Mouse (Mus musculus) v-Abl transformed pro-B cells (cell line): ENCODE measurements around the gene Zfp428.

Experiments
- in situ Hi-C, 2 experiments: fragments of 400-800 bp; cut with MboI; formaldehyde crosslinking; loops; one replicate each; pipeline ENCODE4 v1.15.1; 2025; ENCODE audit not compliant: unreplicated experiment in 2 of 2

Zfp428 gene

GRCm38 (mm10) chr7:24506838-24507725 is at the start of gene Zfp428:
Zfp428 (plus strand) TSS chr7:24507006.
- in situ Hi-C loops, result no loop called here

- in situ Hi-C loops, result no loop called here
These were observed 49.0 kb upstream of the Zfp428 start for GRCm38 (mm10) chr7:24457726-24458370.

- in situ Hi-C loops, result no loop called here
These were observed 47.4 kb upstream of the Zfp428 start for GRCm38 (mm10) chr7:24459440-24459839.

GRCm38 (mm10) chr7:24459843-24460242 is 47.0 kb upstream of the Zfp428 start:
- in situ Hi-C loops, result no loop called here

GRCm38 (mm10) chr7:24461376-24462051 is 45.3 kb upstream of the Zfp428 start:
- in situ Hi-C loops, result no loop called here

GRCm38 (mm10) chr7:24462388-24463319 is 44.2 kb upstream of the Zfp428 start, which contains the start of gene Plaur:
Plaur (plus strand) TSS chr7:24462484.
- in situ Hi-C loops, result no loop called here

GRCm38 (mm10) chr7:24466835-24467234 is 40.0 kb upstream of the Zfp428 start:
- in situ Hi-C loops, result no loop called here

GRCm38 (mm10) chr7:24467886-24468285 is 38.9 kb upstream of the Zfp428 start:
- in situ Hi-C loops, result no loop called here

GRCm38 (mm10) chr7:24469126-24469525 is 37.7 kb upstream of the Zfp428 start:
- in situ Hi-C loops, result no loop called here

GRCm38 (mm10) chr7:24470356-24470755 is 36.5 kb upstream of the Zfp428 start:
- in situ Hi-C loops, result loop anchor here in 1 of 2 experiments (5.0 kb wide), 1 partner anchor 187 kb away; no protein-coding TSS in a partner anchor

GRCm38 (mm10) chr7:24472442-24472841 is 34.4 kb upstream of the Zfp428 start:
- in situ Hi-C loops, result loop anchor here in 1 of 2 experiments (5.0 kb wide), 1 partner anchor 185 kb away; no protein-coding TSS in a partner anchor

GRCm38 (mm10) chr7:24472937-24473336 is 33.9 kb upstream of the Zfp428 start:
- in situ Hi-C loops, result loop anchor here in 1 of 2 experiments (5.0 kb wide), 1 partner anchor 184 kb away; no protein-coding TSS in a partner anchor

- in situ Hi-C loops, result loop anchor here in 1 of 2 experiments (5.0 kb wide), 1 partner anchor 183 kb away; no protein-coding TSS in a partner anchor
These were observed 32.8 kb upstream of the Zfp428 start for GRCm38 (mm10) chr7:24473913-24474529.

- in situ Hi-C loops, result loop anchor here (5.0 kb wide), 1 partner anchor 182 kb away; no protein-coding TSS in a partner anchor
These were observed 31.8 kb upstream of the Zfp428 start for GRCm38 (mm10) chr7:24474811-24475506.

- in situ Hi-C loops, result loop anchor here in 1 of 2 experiments (5.0 kb wide), 1 partner anchor 181 kb away; no protein-coding TSS in a partner anchor
These were observed 30.5 kb upstream of the Zfp428 start for GRCm38 (mm10) chr7:24476338-24476737.

- in situ Hi-C loops, result loop anchor here in 1 of 2 experiments (5.0 kb wide), 1 partner anchor 180 kb away; no protein-coding TSS in a partner anchor
These were observed 29.9 kb upstream of the Zfp428 start for GRCm38 (mm10) chr7:24476856-24477255.

- in situ Hi-C loops, result loop anchor here in 1 of 2 experiments (5.0 kb wide), 1 partner anchor 178 kb away; no protein-coding TSS in a partner anchor
These were observed 27.9 kb upstream of the Zfp428 start for GRCm38 (mm10) chr7:24478911-24479310.

- in situ Hi-C loops, result loop anchor here in 1 of 2 experiments (5.0 kb wide), 1 partner anchor 178 kb away; no protein-coding TSS in a partner anchor
These were observed 27.1 kb upstream of the Zfp428 start for GRCm38 (mm10) chr7:24479685-24480084.
